Mouse (Mus musculus): Measurements from ENCODE around the gene Neurl4.

DNA sequence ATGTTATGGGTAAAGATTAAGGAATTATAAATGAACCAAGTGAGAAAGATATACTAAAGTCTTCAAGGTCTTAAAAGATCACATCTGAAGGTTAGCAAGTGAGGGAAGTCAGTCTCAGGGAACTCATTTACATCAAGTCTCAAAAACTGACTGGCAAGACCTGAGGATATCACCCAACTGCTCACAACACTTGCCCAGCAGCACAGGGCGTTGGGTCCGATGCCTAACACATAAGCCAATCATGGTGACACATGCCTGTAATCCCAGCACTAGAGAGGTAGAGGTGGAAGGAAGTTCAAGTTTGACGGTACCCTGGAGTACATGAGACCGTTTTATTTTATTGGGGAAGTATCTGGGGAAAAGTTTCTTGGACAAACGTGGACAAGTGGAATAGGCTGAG lies 17.2 kb downstream of the Neurl4 start:
- TF ChIP-seq CTCF (IDR thresholded peaks at IDR 0.05; ENCODE audit: extremely low read depth, insufficient read length, insufficient replicate concordance, low read depth, low read length) (no peak), POLR2A (IDR thresholded peaks at IDR 0.05; ENCODE audit: low read depth, low read length) (no peak)

Measured in small intestine, adult 2 months (tissue).